Mouse (Mus musculus) adipocyte (in vitro differentiated cells): Measurements from ENCODE around the gene Rpap3.

ENCODE experiments used
- DNase-seq: peaks from one replicate; pipeline ENCODE4 v3.0.0-alpha.2; 2016; ENCODE audit warnings: low spot score

Gene Rpap3

GRCm38 (mm10) chr15:97705211-97706050, at the start of gene Rpap3:
TSS of gene Rpap3 (minus strand) at chr15:97705825.
- peak; percentile 83 for DNase-seq

- DNase-seq, result no peak
These were observed 49.7 kb upstream of the Rpap3 start for GRCm38 (mm10) chr15:97755361-97755760.

- DNase-seq, result no peak
These were observed 48.9 kb upstream of the Rpap3 start for GRCm38 (mm10) chr15:97754476-97754875.

GRCm38 (mm10) chr15:97752491-97752890, 46.9 kb upstream of the Rpap3 start:
- no peak for DNase-seq

GRCm38 (mm10) chr15:97751676-97752075, 46.1 kb upstream of the Rpap3 start:
- no peak for DNase-seq

- peak; percentile 85 for DNase-seq
These were observed 45.1 kb upstream of the Rpap3 start for GRCm38 (mm10) chr15:97750697-97751096.

- DNase-seq, result no peak
These were observed 44.2 kb upstream of the Rpap3 start for GRCm38 (mm10) chr15:97749841-97750240.

- DNase-seq, result no peak
These were observed 43.8 kb upstream of the Rpap3 start for GRCm38 (mm10) chr15:97749397-97749796.

GRCm38 (mm10) chr15:97748964-97749363, 43.3 kb upstream of the Rpap3 start:
- DNase-seq, result no peak

- no peak for DNase-seq
These were observed 42.7 kb upstream of the Rpap3 start for GRCm38 (mm10) chr15:97748309-97748708.

GRCm38 (mm10) chr15:97747486-97747885, 41.9 kb upstream of the Rpap3 start:
- no peak for DNase-seq

GRCm38 (mm10) chr15:97746748-97747147, 41.1 kb upstream of the Rpap3 start:
- no peak for DNase-seq

GRCm38 (mm10) chr15:97746278-97746677, 40.7 kb upstream of the Rpap3 start:
- no peak for DNase-seq

GRCm38 (mm10) chr15:97745331-97745730, 39.7 kb upstream of the Rpap3 start:
- DNase-seq, result peak; percentile 65

- no peak for DNase-seq
These were observed 39.3 kb upstream of the Rpap3 start for GRCm38 (mm10) chr15:97744930-97745329.

- DNase-seq, result no peak
These were observed 38.4 kb upstream of the Rpap3 start for GRCm38 (mm10) chr15:97743961-97744525.

GRCm38 (mm10) chr15:97743210-97743609, 37.6 kb upstream of the Rpap3 start:
- DNase-seq, result no peak

GRCm38 (mm10) chr15:97742600-97742999, 37.0 kb upstream of the Rpap3 start:
- DNase-seq, result no peak

- no peak for DNase-seq
These were observed 36.4 kb upstream of the Rpap3 start for GRCm38 (mm10) chr15:97742074-97742473.

GRCm38 (mm10) chr15:97741662-97742061, 36.0 kb upstream of the Rpap3 start:
- no peak for DNase-seq

GRCm38 (mm10) chr15:97740283-97740732, 34.7 kb upstream of the Rpap3 start:
- DNase-seq, result no peak

- DNase-seq, result no peak
These were observed 33.3 kb upstream of the Rpap3 start for GRCm38 (mm10) chr15:97738923-97739322.

- no peak for DNase-seq
These were observed 26.4 kb upstream of the Rpap3 start for GRCm38 (mm10) chr15:97731988-97732387.

- no peak for DNase-seq
These were observed 25.5 kb upstream of the Rpap3 start, which contains the start of gene Endou for GRCm38 (mm10) chr15:97731111-97731510. TSS of gene Endou (minus strand) at chr15:97731339.
